Mouse (Mus musculus): ENCODE measurements around the gene Gm10295. TPM values are rescaled to one million over a fixed set of nuclear protein-coding genes. Genes with fewer than 3 reads are reported as not detected.

Gm10295 gene
- polyA plus RNA-seq (2012; fragmentation: generic; extraction: Trizol) = not detected
- long read RNA-seq, experiment 1 = 0 reads
- long read RNA-seq, experiment 2 = 0 reads

DNA sequence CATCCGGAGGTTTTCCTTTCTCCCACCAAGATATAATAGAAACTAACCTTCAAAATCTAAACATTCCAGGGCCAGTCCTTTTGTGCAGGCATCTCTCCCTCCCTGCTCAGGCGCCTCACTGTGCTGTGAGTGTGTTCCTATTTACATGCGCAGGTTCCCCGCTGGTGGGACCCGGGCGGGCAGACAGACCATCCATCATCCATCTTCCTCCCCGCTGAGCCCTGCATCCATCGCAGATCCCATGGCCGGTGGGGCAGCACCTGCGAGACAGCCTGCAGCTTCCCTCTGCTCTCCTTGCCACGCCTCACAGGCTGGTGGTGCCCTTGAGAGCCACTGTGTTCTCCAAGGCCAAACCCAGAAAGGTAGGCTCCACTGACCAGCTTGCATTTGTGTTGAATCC lies at the start of gene Gm10295:
Gene Gm10295, minus strand, starts transcription at position 122 of the 400 bp plus-strand sequence.
- Histone ChIP-seq H3K4me3 (ENCODE audit: insufficient read depth, poor library complexity, severe bottlenecking) (no peak within 1 kb of the TSS), H3ac (ENCODE audit: control insufficient read depth, insufficient read length, low read depth) (no peak within 1 kb of the TSS), H3K79me2 (ENCODE audit: control insufficient read depth, insufficient read depth) (no peaks in the 10 kb centered on the region), H3K36me3 (ENCODE audit: control insufficient read depth, insufficient read depth) (no peaks in the 10 kb centered on the region), H3K27me3 (ENCODE audit: control insufficient read depth, insufficient read depth, insufficient read length) (no peaks in the 10 kb centered on the region), H3K79me3 (ENCODE audit: low read depth) (no peaks in the 10 kb centered on the region)
- TF ChIP-seq MYOG (IDR thresholded peaks at IDR 0.05; ENCODE audit: control insufficient read depth, extremely low read depth, insufficient read length) (no peak), USF1 (IDR thresholded peaks at IDR 0.05; ENCODE audit: low read depth) (no peak), CTCF (IDR thresholded peaks at IDR 0.05; ENCODE audit: control insufficient read depth, insufficient read depth, insufficient read length) (no peak), FOSL1 (IDR thresholded peaks at IDR 0.05; ENCODE audit: insufficient read depth, low read length, poor library complexity, severe bottlenecking) (no peak), CEBPB (IDR thresholded peaks at IDR 0.05; ENCODE audit: low read depth) (no peak), MAX (IDR thresholded peaks at IDR 0.05) (no peak), MYOD1 (IDR thresholded peaks at IDR 0.05; ENCODE audit: control insufficient read depth, insufficient read length, low read depth) (no peak)

DNA sequence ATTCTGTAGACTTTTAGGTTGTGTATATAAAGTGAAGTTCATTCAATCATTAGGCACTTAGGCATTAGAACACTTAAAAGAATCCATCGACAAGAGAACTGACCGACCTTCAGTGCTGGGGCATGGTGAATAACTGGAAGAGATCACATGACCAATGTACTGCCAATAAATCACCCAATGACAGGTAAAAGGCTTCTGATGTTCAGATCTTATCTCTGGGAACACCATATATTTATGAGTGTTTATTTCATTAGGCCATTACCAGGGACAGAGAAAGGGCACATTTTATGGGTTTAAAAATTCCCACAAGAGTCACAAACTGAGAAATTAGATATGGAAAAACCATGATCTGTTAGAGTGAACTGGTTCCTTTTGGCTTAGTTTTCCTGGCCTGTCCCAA lies 49.7 kb upstream of the Gm10295 start:
- no peaks in the 10 kb centered on the region for H3K79me3 ChIP-seq (ENCODE audit: low read depth)
- H3K27me3 ChIP-seq (ENCODE audit: control insufficient read depth, insufficient read depth, insufficient read length) = no peaks in the 10 kb centered on the region
- no peak overlapping the region for H3K4me3 ChIP-seq (ENCODE audit: insufficient read depth, poor library complexity, severe bottlenecking)
- no peaks in the 10 kb centered on the region for H3K36me3 ChIP-seq (ENCODE audit: control insufficient read depth, insufficient read depth)
- no peak overlapping the region for H3ac ChIP-seq (ENCODE audit: control insufficient read depth, insufficient read length, low read depth)
- H3K79me2 ChIP-seq (ENCODE audit: control insufficient read depth, insufficient read depth) = no peaks in the 10 kb centered on the region
- no peak for TF ChIP-seq CTCF (IDR thresholded peaks at IDR 0.05; ENCODE audit: control insufficient read depth, insufficient read depth, insufficient read length)
- no peak for TF ChIP-seq CEBPB (IDR thresholded peaks at IDR 0.05; ENCODE audit: low read depth)
- no peak for TF ChIP-seq MYOG (IDR thresholded peaks at IDR 0.05; ENCODE audit: control insufficient read depth, extremely low read depth, insufficient read length)
- TF ChIP-seq USF1 (IDR thresholded peaks at IDR 0.05; ENCODE audit: low read depth) = no peak
- no peak for TF ChIP-seq FOSL1 (IDR thresholded peaks at IDR 0.05; ENCODE audit: insufficient read depth, low read length, poor library complexity, severe bottlenecking)
- no peak for TF ChIP-seq MAX (IDR thresholded peaks at IDR 0.05)
- no peak for TF ChIP-seq MYOD1 (IDR thresholded peaks at IDR 0.05; ENCODE audit: control insufficient read depth, insufficient read length, low read depth)

DNA sequence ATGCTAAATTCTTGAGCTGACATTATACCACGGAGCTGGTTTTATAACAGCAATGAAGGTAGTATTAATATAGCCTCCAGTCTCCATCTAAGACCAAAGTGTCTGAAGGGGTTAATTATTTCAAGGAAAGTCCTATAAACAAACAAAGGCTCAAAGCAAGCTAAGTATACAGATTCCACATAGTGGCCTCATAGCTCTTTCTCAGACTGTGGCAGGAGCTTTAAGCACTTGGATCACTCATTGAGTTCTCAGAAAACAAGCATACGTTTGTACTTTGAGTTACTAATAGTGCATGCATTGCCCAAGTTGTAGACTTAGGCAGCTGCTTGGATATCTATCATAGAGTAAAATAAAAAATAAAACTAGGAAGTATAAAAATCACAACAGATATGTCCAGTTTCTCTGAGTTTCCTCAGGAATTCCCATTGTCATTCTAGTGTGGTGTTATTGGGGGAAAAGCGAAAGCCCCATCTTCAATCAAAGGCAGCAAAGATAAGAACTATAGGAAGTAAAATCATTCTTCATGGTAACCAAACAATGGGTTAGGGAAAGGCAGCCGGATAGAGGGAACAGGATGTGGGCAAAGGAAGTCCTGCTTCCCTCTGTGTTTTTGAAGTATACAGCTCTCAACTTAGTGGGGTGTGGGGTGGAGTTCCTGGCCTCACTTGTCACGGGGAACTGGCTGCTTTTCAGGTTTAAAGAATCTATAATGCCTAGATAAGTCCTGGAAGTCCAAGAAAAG lies 48.8 kb upstream of the Gm10295 start:
- Histone ChIP-seq H3K79me2 (ENCODE audit: control insufficient read depth, insufficient read depth) (no peaks in the 10 kb centered on the region), H3K27me3 (ENCODE audit: control insufficient read depth, insufficient read depth, insufficient read length) (no peaks in the 10 kb centered on the region), H3K36me3 (ENCODE audit: control insufficient read depth, insufficient read depth) (no peaks in the 10 kb centered on the region), H3K4me3 (ENCODE audit: insufficient read depth, poor library complexity, severe bottlenecking) (no peak overlapping the region), H3ac (ENCODE audit: control insufficient read depth, insufficient read length, low read depth) (no peak overlapping the region), H3K79me3 (ENCODE audit: low read depth) (no peaks in the 10 kb centered on the region)
- TF ChIP-seq FOSL1 (IDR thresholded peaks at IDR 0.05; ENCODE audit: insufficient read depth, low read length, poor library complexity, severe bottlenecking) (no peak), CTCF (IDR thresholded peaks at IDR 0.05; ENCODE audit: control insufficient read depth, insufficient read depth, insufficient read length) (no peak), CEBPB (IDR thresholded peaks at IDR 0.05; ENCODE audit: low read depth) (no peak), MAX (IDR thresholded peaks at IDR 0.05) (no peak), MYOG (IDR thresholded peaks at IDR 0.05; ENCODE audit: control insufficient read depth, extremely low read depth, insufficient read length) (no peak), USF1 (IDR thresholded peaks at IDR 0.05; ENCODE audit: low read depth) (no peak), MYOD1 (IDR thresholded peaks at IDR 0.05; ENCODE audit: control insufficient read depth, insufficient read length, low read depth) (no peak)

DNA sequence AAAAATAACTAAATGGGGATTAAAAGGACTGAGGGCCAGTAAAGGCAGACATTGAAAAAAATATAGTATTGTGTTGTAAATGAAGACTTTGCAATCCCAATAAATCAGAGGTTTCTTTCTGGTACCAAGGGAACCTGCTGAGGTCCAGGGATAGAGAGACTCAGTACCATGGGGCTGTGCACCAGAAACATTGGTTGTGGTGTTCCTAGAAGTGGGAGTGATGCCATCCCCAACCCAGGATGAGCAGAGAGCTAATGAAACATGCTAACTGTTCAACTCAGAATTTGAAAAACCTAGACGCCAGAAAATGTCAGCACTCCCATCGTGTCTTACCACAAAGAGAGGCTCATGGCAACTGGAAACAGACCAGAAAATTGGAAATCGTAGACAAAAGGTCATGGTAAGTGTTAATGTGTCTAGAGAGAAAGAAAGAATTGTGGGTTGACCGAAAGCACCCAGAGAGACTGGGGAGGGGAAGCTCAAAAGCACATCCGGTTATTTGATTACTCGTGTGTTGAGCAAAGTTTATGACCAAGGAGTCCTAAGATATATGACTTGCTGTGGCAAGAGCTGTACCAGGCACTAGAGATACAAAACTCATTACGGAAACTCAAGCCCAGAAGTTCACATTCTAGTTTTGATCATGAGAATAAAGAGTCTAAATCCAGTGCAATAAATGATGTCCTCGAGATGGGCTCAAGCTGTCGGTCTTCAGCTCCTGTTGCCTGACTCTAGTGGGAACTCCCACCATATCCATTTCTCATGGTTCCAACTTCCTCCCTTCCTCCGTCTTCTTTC lies 47.9 kb upstream of the Gm10295 start:
- Histone ChIP-seq H3K27me3 (ENCODE audit: control insufficient read depth, insufficient read depth, insufficient read length) (no peaks in the 10 kb centered on the region), H3K4me3 (ENCODE audit: insufficient read depth, poor library complexity, severe bottlenecking) (no peak overlapping the region), H3K79me3 (ENCODE audit: low read depth) (no peaks in the 10 kb centered on the region), H3K36me3 (ENCODE audit: control insufficient read depth, insufficient read depth) (no peaks in the 10 kb centered on the region), H3ac (ENCODE audit: control insufficient read depth, insufficient read length, low read depth) (no peak overlapping the region), H3K79me2 (ENCODE audit: control insufficient read depth, insufficient read depth) (no peaks in the 10 kb centered on the region)
- TF ChIP-seq FOSL1 (IDR thresholded peaks at IDR 0.05; ENCODE audit: insufficient read depth, low read length, poor library complexity, severe bottlenecking) = no peak
- TF ChIP-seq MYOD1 (IDR thresholded peaks at IDR 0.05; ENCODE audit: control insufficient read depth, insufficient read length, low read depth) = no peak
- no peak for TF ChIP-seq CEBPB (IDR thresholded peaks at IDR 0.05; ENCODE audit: low read depth)
- TF ChIP-seq MYOG (IDR thresholded peaks at IDR 0.05; ENCODE audit: control insufficient read depth, extremely low read depth, insufficient read length) = no peak
- TF ChIP-seq CTCF (IDR thresholded peaks at IDR 0.05; ENCODE audit: control insufficient read depth, insufficient read depth, insufficient read length) = no peak
- no peak for TF ChIP-seq MAX (IDR thresholded peaks at IDR 0.05)
- TF ChIP-seq USF1 (IDR thresholded peaks at IDR 0.05; ENCODE audit: low read depth) = no peak

DNA sequence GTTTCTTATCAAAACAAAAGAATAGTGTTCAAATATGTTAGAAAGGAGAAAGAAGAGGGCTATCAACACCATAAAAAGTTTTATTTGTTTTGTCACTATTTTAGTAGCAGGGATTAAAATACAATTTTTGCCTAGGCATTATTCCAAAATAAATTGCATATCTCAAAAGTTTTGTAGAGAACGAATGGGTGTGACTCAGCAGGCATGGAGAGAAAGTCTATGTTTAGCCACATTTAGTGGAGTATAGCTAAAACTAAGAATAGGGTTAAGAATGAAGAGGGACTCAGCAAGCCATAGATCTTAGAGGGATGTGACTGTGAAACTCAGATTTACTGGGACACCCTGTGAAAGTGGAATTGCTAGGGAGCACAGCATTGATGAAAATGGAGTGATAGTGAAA lies 47.1 kb upstream of the Gm10295 start:
- no peak for TF ChIP-seq MYOD1 (IDR thresholded peaks at IDR 0.05; ENCODE audit: control insufficient read depth, insufficient read length, low read depth)
- TF ChIP-seq MYOG (IDR thresholded peaks at IDR 0.05; ENCODE audit: control insufficient read depth, extremely low read depth, insufficient read length) = no peak
- no peak for TF ChIP-seq CTCF (IDR thresholded peaks at IDR 0.05; ENCODE audit: control insufficient read depth, insufficient read depth, insufficient read length)
- no peak for TF ChIP-seq CEBPB (IDR thresholded peaks at IDR 0.05; ENCODE audit: low read depth)
- Histone ChIP-seq H3K27me3 (ENCODE audit: control insufficient read depth, insufficient read depth, insufficient read length) (no peaks in the 10 kb centered on the region), H3K36me3 (ENCODE audit: control insufficient read depth, insufficient read depth) (no peaks in the 10 kb centered on the region), H3K4me3 (ENCODE audit: insufficient read depth, poor library complexity, severe bottlenecking) (no peak overlapping the region), H3ac (ENCODE audit: control insufficient read depth, insufficient read length, low read depth) (no peak overlapping the region), H3K79me3 (ENCODE audit: low read depth) (no peaks in the 10 kb centered on the region), H3K79me2 (ENCODE audit: control insufficient read depth, insufficient read depth) (no peaks in the 10 kb centered on the region)
